Mouse (Mus musculus) neutrophil, adult 5-6 weeks (primary cell): ENCODE data around the gene Zkscan16. TPM values are rescaled to one million over a fixed set of nuclear protein-coding genes. Genes with fewer than 3 reads are reported as not detected.

ENCODE experiments used
- ATAC-seq: fragments of 151-379, 151-347 bp; 2 replicates; pipeline ENCODE4 v1.8.0; 2017; ENCODE audit warnings: mild to moderate bottlenecking, moderate TSS enrichment; ENCODE audit not compliant: insufficient number of reproducible peaks, poor library complexity, low FRiP score, severe bottlenecking; ENCODE audit errors: extremely low read depth
- total RNA-seq: library from RNA; stranded (forward); fragments of 200-1000 nt; gene quantifications from 2 replicates; pipeline ENCODE4 v1.2.3, GENCODE M21; 2017

Zkscan16 gene
- 0.74 and 0.81 TPM in 2 replicates for total RNA-seq

DNA sequence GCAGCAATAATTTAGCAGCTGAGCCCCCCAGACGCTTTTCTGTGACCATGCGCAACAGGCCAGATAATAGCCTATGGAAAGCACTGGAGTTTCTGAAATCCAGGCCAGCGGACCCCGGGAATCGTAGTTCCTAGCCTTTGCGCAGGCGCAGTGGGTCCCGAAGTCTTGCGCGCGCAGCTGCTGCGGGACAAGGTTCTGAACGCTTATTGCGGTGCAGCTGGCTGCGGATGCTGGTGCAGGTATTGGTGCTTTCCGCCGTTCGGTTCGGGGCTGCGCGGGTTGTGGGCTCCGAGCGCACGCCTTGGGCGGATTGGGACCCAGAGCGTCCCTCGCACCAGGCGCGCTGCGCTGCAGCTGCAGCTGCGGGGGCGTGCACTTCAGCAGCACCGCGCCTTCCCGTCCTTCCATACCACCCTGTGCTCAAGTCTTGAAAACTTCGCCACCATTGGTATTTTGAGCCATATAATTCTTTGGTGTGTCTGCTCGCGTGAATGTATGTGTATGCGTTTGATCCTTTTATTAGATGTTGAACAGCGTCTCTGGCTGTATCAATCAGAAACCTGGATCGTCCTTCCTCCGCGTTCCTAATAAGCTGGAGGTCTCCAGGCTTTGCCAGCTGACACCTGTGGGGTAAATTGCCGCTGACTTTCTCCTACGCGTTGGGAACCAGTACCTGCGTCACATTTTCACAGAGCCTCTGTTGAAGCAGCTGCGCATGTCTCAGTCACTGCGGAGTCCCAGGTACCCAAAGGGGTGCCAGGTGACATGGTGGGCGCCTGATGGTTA lies at the start of gene Zkscan16:
Gene Zkscan16, plus strand, starts transcription at position 209 of the 786 bp plus-strand sequence.
- peak; percentile 27; the same call in 1 of the 2 replicates for ATAC-seq

DNA sequence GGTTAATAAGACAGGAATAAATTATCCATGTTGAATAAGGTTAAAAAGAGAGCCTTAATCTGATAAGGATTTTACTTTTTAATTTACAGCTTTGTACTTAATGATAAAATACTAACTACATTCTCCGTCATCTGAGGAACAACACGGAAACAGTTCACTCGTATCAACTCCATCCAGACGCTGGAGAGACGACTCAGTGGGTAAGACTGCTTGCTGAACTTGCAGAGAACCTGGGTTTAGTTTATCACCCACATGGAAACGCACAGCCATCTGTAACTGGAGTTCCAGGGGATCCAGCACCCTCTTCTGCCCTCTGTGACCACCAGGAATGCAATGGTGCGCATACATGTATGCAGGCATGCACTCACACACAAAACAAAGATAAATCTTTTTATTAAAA lies 49.0 kb upstream of the Zkscan16 start:
- no peak for ATAC-seq

DNA sequence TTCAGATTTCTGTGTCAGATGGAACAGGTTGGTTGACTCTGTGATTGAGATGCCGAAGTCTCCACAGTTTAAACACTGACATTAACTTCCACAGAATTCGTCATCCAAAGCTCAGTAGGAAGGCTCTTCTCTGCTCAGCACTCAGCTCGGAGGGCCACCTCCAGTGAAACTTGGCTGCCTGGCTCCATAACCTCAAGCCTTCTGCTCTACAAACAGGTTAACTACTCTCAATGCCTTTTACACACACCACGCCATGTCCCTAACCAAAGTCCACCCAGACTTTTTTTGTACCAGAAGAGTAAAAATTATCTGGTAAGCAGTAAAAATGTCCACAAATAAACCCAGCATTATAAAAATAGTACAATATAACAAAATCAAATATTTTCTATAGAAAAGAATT lies 46.0 kb upstream of the Zkscan16 start:
- no peak for ATAC-seq

DNA sequence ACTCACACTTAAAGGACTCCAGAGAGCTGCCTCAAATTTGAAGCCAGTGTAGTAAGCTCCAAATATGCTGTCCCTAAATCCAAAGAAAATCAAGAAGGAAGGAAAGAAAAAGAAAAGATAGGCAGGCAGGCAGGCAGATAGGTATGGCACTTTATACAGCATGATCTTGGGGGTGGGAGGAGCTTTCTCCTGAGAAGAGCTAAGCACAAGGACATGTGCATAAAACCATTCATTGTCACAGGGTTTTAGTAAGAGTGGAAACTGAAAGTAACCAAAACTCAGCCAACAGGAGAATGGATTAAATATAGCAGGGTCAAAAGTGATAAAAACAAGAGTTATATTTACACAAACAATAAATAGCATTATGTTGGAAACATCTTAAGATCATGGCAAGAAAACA lies 45.1 kb upstream of the Zkscan16 start:
- no peak for ATAC-seq

DNA sequence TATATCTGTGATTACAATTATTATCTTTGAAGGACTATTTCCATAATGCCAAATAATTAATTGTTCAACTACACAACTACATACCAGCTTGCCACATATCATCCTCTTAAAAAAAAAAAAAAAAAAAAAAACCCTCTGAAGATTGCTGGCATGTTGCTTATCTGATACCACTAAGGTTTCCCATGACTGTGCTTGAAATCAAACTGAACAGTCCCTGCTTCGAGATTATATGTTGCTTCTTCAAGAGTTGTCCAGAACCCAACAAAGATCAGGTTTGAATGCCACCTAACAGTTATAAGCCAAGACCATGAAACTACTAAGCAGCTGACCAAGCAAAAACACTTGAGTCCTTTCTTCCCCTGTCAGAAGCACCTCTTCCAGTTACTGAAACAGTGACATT lies 36.0 kb upstream of the Zkscan16 start:
- no peak for ATAC-seq

DNA sequence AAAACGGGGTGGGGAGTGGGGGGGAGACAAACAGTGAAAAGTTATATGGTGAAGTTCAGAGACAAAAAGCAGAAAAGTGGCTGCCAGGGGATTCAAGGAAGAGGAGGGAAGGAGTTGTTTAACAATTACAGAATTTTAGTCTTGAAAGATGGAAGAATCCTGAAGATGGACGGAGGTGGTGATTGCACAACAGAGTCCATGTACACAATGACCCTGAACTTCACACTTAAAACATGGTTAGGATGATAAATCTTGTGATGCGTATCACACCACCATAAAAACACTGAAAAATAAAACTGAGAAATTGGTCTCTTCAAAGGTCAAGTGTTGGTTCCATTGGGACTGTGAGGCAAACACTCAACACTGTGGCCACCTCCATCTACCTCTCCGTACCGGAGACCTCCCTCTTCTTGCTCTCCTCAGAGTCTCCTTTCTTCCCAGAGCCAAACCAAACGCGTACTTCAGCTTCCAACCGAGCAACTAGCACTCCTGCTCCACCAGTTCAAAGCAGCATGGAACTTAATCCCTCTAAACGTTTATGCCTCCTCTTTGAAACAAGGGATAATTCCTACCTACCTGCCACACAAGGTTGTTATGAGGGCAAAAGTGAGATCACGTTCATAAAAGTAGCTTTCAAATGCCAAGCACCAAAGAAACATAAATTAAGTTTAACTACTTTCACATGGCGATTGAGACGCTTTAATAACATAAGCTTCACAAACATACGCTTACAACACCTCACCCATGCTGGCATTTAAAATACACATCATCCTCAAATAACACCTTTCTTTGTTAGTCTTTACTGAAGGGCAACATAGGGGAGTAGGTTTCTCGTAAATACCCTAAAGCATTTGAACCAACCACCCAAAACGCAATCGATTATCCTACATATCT lies 33.0 kb upstream of the Zkscan16 start:
- ATAC-seq = no peak

DNA sequence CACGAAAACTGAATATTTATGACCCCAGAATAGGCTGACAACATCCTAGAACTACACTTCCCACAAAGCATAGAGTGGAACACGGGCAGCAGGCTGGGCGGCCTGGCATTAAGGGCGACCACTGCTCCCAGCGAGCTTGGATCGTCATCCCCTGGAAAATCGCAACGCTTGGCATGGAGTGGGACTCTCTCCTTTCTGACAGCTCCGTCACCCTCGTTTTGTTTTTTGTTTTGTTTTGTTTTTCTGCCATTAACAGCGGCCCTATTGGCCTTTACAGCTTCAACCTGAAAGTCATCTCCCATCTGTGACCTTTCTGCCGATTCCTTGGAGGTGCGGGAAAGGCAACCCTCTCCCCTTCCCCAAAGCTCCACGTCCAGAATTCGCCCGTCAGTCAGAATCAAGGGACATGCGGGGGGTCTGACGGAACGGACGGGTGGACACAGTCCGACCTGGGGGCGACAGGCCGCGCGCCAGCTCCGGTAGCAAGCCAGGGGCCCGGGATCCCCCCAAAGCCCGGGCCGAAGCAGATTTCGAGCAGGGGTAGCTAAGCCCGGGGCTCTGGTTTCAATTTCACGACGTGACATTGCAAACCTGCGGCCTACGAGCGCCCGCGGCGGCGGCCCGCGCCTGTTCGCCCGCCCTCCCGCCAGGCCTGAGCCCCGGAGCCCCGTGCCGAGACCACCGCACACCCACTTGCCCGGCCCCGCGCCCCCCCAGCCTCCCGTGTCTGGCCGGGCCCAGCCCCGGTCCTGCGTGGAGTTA lies 32.2 kb upstream of the Zkscan16 start:
- peak; percentile 1; the same call in 1 of the 2 replicates for ATAC-seq

DNA sequence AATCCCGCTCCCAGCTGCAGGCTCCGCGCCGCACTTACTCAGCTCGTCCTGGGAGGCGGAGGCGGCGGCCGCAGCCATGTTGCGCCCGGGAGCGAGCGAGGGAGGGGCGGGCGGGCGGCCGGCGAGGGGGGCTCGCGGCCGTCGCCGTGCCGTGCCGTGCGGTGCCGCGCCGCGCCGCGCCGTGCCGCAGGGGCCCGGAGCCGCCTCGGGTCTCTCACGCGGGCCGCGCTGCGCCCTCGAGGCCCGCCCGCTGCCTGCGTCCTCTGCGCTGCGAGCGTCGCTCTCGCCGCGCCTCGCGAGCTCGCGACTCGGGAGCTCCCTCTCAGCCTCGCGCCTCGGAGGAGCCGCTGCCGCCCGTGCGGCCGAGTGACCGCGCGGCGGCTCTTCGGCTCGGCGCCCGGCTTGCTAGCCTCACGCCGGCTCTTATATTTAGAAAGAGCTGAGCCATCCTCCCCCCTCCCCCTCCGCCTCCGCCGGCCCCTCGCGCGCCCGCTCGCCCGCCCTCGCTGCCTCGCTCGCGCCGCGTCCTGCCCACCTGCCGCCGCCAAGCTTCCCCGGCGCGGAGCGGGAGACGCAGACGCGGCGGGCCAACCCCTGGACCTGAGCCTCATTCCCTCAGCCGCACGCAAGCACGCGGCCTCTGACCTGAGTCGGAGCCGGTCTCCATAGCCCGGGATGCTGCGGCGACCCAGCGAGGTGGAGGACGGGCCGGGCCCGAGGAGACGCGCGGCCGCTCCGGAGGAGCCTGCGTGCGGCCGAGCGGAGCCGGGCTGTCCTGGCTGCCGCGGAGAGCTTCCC lies 31.4 kb upstream of the Zkscan16 start:
- peak; percentile 13 for ATAC-seq

DNA sequence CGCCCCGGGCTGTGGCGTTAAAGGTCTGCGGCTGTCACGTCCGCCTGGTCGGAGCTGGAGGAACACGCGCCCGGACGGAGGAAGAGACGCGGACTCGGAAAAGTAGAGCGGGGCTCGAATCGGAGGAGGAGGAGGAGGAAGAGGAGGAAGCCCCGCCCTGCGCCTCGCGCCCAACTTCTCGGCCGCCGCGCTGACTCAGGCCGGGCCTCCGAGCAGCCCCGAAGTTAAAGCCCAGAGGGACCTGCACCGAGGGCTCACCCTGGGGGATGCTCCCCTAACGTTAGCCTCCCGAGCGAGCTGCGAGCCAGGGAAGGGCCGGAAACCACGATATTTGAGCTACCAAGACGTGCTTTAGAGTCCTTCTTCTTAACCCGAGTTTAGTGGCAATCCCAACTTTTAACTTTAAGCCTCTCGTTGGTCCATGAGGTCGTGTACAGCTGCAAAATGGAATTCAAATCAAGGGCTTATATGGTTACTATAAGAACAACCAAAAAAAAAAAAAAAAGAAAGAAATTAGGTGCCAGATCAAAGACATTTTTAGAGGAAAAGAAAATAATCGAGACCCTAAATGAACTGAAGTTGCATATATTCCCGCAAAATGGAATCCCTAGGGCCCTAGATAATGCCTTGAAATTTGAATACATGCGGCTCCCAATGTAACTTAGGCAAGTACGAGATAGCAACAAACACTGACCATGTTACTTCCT lies 30.6 kb upstream of the Zkscan16 start, which contains the start of gene Ecpas:
Gene Ecpas, minus strand, starts transcription at position 121 of the 707 bp plus-strand sequence.
- peak; percentile 42 for ATAC-seq

DNA sequence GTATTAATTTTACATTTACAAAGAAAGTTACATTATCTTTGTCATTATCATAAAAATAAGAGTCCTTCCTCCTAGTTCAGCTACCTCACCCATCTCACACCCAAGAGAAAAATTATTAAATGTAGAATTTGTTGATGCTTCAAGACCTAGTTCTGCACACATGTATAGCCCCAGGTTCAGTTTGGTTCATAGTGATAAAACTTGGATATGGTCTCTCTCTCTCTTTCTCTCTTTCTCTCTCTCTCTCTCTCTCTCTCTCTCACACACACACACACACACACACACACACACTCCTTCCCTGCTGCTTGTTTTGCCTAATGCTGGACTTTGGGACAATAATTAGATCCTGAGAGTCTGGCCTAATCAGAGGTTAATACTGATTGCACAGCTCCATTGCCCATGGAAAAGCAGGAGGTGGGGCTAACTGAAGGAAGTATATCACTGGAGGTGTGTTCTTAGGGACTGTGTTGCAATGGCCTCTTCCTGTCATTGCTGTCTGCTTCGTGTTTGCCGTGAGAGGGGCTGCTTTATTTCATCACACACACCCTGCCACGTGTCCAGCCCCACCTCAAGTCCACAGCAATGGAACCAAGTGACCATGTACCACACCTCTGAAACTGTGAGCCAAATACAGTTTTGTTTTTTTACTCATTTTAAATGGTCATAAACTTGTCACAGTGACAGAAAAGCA lies 29.9 kb upstream of the Zkscan16 start:
- ATAC-seq = peak; percentile 34; the same call in 1 of the 2 replicates

DNA sequence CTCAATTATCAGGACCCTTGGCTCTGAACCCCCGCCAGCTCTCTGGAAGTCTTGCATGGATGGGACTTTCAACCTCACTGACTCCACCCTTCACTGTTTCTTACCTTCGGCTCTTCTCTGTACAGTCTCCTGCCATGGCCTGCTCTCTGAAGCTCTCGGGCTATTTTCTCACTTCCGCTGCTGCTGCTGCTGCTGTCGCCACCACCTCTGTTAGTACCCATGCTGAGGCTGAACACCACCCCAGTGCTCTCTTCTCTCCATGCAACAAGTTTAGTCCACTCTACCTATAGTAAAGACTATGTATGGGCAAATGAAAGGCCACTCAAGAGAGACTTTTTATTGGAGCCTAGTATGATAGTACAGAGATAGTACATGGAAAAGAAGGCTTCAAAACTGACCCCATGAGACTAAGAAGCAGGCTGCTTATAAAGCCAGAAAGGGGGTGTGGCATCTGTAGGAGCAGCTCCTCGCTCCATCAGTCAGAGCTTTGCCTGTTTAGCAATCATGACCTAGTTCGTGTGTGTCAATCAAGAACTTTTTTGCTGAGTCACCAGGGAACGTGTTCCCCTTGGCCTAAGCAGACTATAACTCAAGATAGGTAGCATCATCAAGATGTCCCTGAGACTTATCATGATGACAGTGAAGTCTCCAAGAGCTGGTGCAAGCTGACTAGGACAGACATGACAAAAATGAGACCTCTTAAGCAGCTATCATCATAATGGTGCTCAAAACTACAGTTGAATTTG lies 28.2 kb upstream of the Zkscan16 start:
- ATAC-seq = 0 out of 2 replicates have a peak, but pooled peaks have one; percentile 20

DNA sequence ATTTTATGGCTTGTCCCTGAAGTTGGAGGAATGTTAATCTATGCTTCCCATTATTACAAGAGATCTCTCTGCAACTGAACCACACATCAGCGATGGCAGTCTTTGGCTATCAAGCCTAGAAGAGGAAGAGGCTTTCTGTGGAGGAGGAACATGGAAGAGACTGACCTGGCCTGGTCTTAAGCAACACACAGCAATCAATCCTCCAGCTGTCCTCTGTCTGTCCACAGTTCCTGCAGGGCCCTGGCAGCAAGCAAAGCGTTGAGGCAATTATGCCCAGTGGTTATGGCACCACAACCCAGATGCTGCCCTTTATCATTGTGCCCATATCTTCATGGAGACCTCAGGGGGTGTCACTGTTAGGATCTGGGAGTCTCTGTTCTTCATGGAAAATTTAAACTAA lies 19.5 kb upstream of the Zkscan16 start:
- ATAC-seq = no peak

DNA sequence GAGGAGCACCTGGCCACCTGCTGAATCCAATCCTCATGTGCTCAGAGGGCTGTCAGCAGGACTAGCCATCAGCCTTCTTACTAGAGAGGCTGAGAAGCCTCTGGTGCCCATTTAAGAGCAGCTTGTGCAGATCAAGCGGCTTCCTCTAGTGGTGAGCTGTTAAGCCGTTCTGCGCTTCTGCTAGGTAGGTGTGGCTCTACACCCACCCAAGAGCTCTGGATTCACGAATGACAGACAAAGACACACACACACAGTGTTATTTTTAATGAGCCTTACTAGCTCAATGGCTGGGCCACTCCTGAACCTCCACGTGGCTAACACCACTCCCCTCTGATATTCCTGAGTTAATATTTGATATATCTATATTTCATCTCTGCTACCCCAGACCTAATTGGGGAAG lies 17.8 kb upstream of the Zkscan16 start:
- ATAC-seq = no peak

DNA sequence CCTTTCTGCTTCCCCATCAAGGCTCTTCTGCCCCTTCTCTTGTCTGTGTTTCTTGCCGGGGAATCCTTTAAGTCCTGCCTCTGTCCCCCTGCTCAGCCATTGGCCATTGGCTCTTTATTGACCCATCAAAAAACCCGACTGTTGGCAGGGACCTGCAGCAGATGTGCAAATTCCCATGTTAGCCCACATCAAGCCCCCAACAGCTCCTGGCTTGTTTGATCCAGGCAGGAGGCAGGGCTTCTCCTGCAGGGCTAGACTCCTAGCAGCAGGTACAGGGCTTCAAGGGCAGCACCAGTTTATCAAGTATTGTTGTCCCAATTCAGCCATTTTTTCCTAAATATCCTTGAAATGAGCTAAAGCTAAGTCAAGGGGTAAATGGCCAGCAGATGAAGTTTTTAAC lies 17.3 kb upstream of the Zkscan16 start:
- no peak for ATAC-seq

DNA sequence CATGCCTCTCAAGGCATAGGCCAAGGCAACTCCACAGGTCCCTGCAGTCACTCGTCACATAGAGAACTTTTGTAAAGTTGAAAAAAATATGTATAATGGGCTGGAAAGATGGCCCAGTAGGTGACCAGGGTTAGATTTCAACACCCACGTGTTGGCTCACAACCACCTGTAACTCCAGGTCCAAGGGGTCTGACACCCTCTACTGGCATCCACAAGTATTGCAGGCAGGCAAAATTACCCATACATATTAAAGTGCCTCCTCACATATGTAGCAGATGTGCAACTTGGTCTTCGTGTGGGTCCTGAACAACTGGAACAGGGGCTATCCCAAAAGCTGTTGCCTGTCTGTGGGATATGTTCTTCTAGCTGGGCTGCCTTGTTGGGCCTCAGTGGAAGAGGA lies 15.8 kb upstream of the Zkscan16 start:
- no peak for ATAC-seq

DNA sequence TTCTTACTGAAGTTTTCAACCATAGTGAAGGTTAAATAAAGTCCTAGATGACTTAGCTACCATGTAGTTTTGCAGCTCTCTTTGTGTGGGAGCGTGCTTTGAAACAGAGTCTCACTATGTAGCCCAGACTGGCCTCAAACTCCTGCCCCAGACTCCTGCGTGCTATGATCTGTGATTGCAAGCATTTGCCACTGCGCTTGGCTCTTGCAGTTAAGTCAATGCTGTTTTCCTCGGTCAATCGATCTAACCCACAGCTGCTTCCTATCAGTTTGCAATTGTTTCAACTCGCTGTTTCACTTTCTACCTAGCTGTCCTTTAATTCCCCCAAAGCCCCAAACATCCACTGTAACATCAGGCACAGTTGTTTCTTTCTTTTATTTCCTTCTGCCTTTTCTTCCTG lies 10.9 kb upstream of the Zkscan16 start:
- ATAC-seq = no peak

DNA sequence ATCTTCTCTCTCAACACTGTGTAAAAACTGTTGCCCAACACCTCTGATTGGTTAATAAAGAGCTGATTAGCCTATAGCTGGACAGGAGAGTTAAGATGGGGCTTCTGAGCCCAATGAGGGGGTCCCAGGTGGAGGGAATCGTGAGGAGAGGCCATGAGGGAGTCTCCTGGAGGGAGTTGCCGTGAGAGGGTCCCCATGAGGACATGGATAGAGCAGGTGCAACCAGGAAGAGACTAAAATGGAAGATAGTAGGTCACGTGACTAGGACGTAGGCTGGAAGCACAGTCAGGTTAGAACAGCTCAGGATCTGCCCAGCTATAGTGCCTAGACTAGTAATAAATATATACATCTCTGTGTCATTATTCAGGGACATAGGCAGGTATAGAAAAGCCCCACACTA lies 9.1 kb upstream of the Zkscan16 start:
- ATAC-seq = no peak
